In genomic region chr15:79473042-79473441, GRCm38 (mm10) we compare ENCODE assay signal across 13 mouse cellular contexts. TPM values are rescaled to one million over a fixed set of nuclear protein-coding genes. Genes with fewer than 3 reads are reported as not detected.
A peak's percentile ranks its signal among the peaks of the same experiment; 100 is the strongest.
DNase-seq lines count a peak whose midpoint lies in the region; ATAC-seq and TF ChIP-seq lines count a peak whose summit lies in the region.
"Had no signal": no experiment of that assay in that cellular context is flagged by ENCODE, and none has a peak within 500 bp of the region (broad histone marks: within the 10 kb centered on the region; RNA-seq: fewer than 3 reads in every experiment).

No protein-coding gene starts in this region.

- H3K9me3 ChIP-seq in intestine, postnatal 0 days (ENCODE audit: control insufficient read depth): no peaks in the 10 kb centered on the region
- no peaks in the 10 kb centered on the region for H3K9me3 ChIP-seq in intestine, embryonic 15.5 days
- H3K9me3 ChIP-seq in lung, postnatal 0 days (ENCODE audit: low read length): no peaks in the 10 kb centered on the region
- H3K9me3 ChIP-seq: hindbrain, embryonic 15.5 days; kidney, embryonic 15.5 days had no signal

- DNase-seq in lung, postnatal 0 days (ENCODE audit: low spot score): no peak
- no peak for DNase-seq in lung, postnatal 36 days
- DNase-seq in ES-CJ7 (ENCODE audit: low read depth, low spot score): peak; percentile 47
- DNase-seq in right cerebral cortex, postnatal 36 days (ENCODE audit: low spot score in 2 of 2): no peak
- DNase-seq: adrenal gland, postnatal 14 days; cerebellum, postnatal 36 days had no signal

- 89% methylated on average over 5 of the region's 5 CpGs for WGBS in intestine, postnatal 0 days
- 84% methylated on average over 5 of the region's 5 CpGs for WGBS in intestine, embryonic 15.5 days
- 90% methylated on average over 5 of the region's 5 CpGs for WGBS in lung, postnatal 0 days
- WGBS in small intestine, adult 2 months: 84% methylated on average over 5 of the region's 5 CpGs

- no peak overlapping the region for H3K9ac ChIP-seq in intestine, postnatal 0 days (ENCODE audit: low read depth, low read length)
- no peak overlapping the region for H3K9ac ChIP-seq in intestine, embryonic 15.5 days
- H3K9ac ChIP-seq in lung, postnatal 0 days (replicated peaks; ENCODE audit: low read depth): no peak overlapping the region
- H3K9ac ChIP-seq: hindbrain, embryonic 15.5 days; kidney, embryonic 15.5 days had no signal

- H3K4me2 ChIP-seq in intestine, postnatal 0 days (replicated peaks; ENCODE audit: low read depth): no peak overlapping the region
- no peak overlapping the region for H3K4me2 ChIP-seq in intestine, embryonic 15.5 days (replicated peaks)
- no peak overlapping the region for H3K4me2 ChIP-seq in lung, postnatal 0 days (replicated peaks; ENCODE audit: low read depth, low read length)
- H3K4me2 ChIP-seq: hindbrain, embryonic 15.5 days; kidney, embryonic 15.5 days had no signal

- no peaks in the 10 kb centered on the region for H3K27me3 ChIP-seq in intestine, postnatal 0 days (replicated peaks; ENCODE audit: control insufficient read depth, insufficient read depth, low read length)
- H3K27me3 ChIP-seq in intestine, embryonic 15.5 days (replicated peaks): no peaks in the 10 kb centered on the region
- no peaks in the 10 kb centered on the region for H3K27me3 ChIP-seq in lung, postnatal 0 days (replicated peaks; ENCODE audit: insufficient read depth, low read length)
- no peaks in the 10 kb centered on the region for H3K27me3 ChIP-seq in small intestine, adult 2 months (ENCODE audit: control insufficient read depth, insufficient read depth, low read length)

- TF ChIP-seq EP300 in lung, postnatal 0 days (IDR thresholded peaks at IDR 0.05): no peak

- peak; percentile 41 for TF ChIP-seq CTCF in intestine, postnatal 0 days (IDR thresholded peaks at IDR 0.05; ENCODE audit: low read depth)
- TF ChIP-seq CTCF in lung, postnatal 0 days (IDR thresholded peaks at IDR 0.05): peak; percentile 24; the same call in 1 of the 2 replicates
- TF ChIP-seq CTCF in small intestine, adult 2 months (IDR thresholded peaks at IDR 0.05; ENCODE audit: extremely low read depth, insufficient read length, insufficient replicate concordance, low read depth, low read length): peak; percentile 39; the same call in 1 of the 2 replicates

- H3K27ac ChIP-seq in intestine, postnatal 0 days (ENCODE audit: low read depth, low read length): no peak overlapping the region
- no peak overlapping the region for H3K27ac ChIP-seq in intestine, embryonic 15.5 days
- H3K27ac ChIP-seq in lung, postnatal 0 days (ENCODE audit: low read length): no peak overlapping the region
- no peak overlapping the region for H3K27ac ChIP-seq in small intestine, adult 2 months (ENCODE audit: insufficient read depth, low read depth, low read length)
- H3K27ac ChIP-seq: hindbrain, embryonic 15.5 days; kidney, embryonic 15.5 days had no signal

- no peak for ATAC-seq in intestine, postnatal 0 days
- no peak for ATAC-seq in intestine, embryonic 15.5 days
- ATAC-seq in lung, postnatal 0 days: no peak

- H3K4me3 ChIP-seq in intestine, postnatal 0 days (ENCODE audit: low read depth, low read length): no peak overlapping the region
- no peak overlapping the region for H3K4me3 ChIP-seq in intestine, embryonic 15.5 days (replicated peaks)
- H3K4me3 ChIP-seq in lung, postnatal 0 days (ENCODE audit: low read depth, low read length): no peak overlapping the region
- H3K4me3 ChIP-seq in small intestine, adult 2 months (ENCODE audit: low read depth, low read length): no peak overlapping the region
- H3K4me3 ChIP-seq: hindbrain, embryonic 15.5 days; kidney, embryonic 15.5 days had no signal

- no peaks in the 10 kb centered on the region for H3K4me1 ChIP-seq in intestine, postnatal 0 days (replicated peaks; ENCODE audit: control insufficient read depth, insufficient read depth, low read length)
- 0 out of 2 replicates have a peak, but pooled peaks cover 3% of the 10 kb centered on the region for H3K4me1 ChIP-seq in intestine, embryonic 15.5 days (replicated peaks)
- no peaks in the 10 kb centered on the region for H3K4me1 ChIP-seq in lung, postnatal 0 days (ENCODE audit: insufficient read depth, low read depth, low read length)
- H3K4me1 ChIP-seq in small intestine, adult 2 months (ENCODE audit: control insufficient read depth, insufficient read depth, insufficient read length, low read length): no peaks in the 10 kb centered on the region

- TF ChIP-seq POLR2A in small intestine, adult 2 months (IDR thresholded peaks at IDR 0.05; ENCODE audit: low read depth, low read length): no peak

- no peaks in the 10 kb centered on the region for H3K36me3 ChIP-seq in intestine, postnatal 0 days (ENCODE audit: control insufficient read depth, insufficient read depth)
- no peaks in the 10 kb centered on the region for H3K36me3 ChIP-seq in intestine, embryonic 15.5 days
- no peaks in the 10 kb centered on the region for H3K36me3 ChIP-seq in lung, postnatal 0 days (ENCODE audit: insufficient read depth, low read length)
- H3K36me3 ChIP-seq in small intestine, adult 2 months (ENCODE audit: control insufficient read depth, insufficient read depth, low read length): no peaks in the 10 kb centered on the region
- H3K36me3 ChIP-seq: hindbrain, embryonic 15.5 days; kidney, embryonic 15.5 days had no signal

RNA-seq across cellular contexts. Expression of gene Csnk1e, which starts 17.7 kb away (rescaled TPM):
- polyA plus RNA-seq in intestine, postnatal 0 days (2015; fragmentation: Nextera tagmentation; extraction: Ambion mirVana): 18.2 and 25.7 TPM in 2 replicates
- 59.1 and 61.8 TPM in 2 replicates for polyA plus RNA-seq in intestine, embryonic 15.5 days (2015; fragmentation: Nextera tagmentation; extraction: Ambion mirVana)
- 67.2 and 72.4 TPM in 2 replicates for polyA plus RNA-seq in lung, postnatal 0 days (2015; fragmentation: Nextera tagmentation; extraction: Ambion mirVana)
- 14.7 and 25.9 TPM in 2 replicates for polyA plus RNA-seq in small intestine, adult 2 months (2012; rRNA removed)

RNA-seq across cellular contexts. Expression of gene Kcnj4, which starts 32.0 kb away (rescaled TPM):
- polyA plus RNA-seq in intestine, postnatal 0 days (2015; fragmentation: Nextera tagmentation; extraction: Ambion mirVana): not detected in 2 replicates
- polyA plus RNA-seq in intestine, embryonic 15.5 days (2015; fragmentation: Nextera tagmentation; extraction: Ambion mirVana): not detected in 2 replicates
- polyA plus RNA-seq in lung, postnatal 0 days (2015; fragmentation: Nextera tagmentation; extraction: Ambion mirVana): not detected in 2 replicates
- polyA plus RNA-seq in small intestine, adult 2 months (2012; rRNA removed): not detected in 2 replicates
- polyA plus RNA-seq: embryonic facial prominence, embryonic 11.5 days; hindbrain, embryonic 15.5 days; liver, embryonic 16.5 days had no signal

RNA-seq across cellular contexts. Expression of gene Kdelr3, which starts 43.2 kb away (rescaled TPM):
- 75.7 and 95.2 TPM in 2 replicates for polyA plus RNA-seq in intestine, postnatal 0 days (2015; fragmentation: Nextera tagmentation; extraction: Ambion mirVana)
- polyA plus RNA-seq in intestine, embryonic 15.5 days (2015; fragmentation: Nextera tagmentation; extraction: Ambion mirVana): 71.6 and 78.7 TPM in 2 replicates
- 54.3 and 64.5 TPM in 2 replicates for polyA plus RNA-seq in lung, postnatal 0 days (2015; fragmentation: Nextera tagmentation; extraction: Ambion mirVana)
- 9.0 and 10.5 TPM in 2 replicates for polyA plus RNA-seq in small intestine, adult 2 months (2012; rRNA removed)
